Mouse (Mus musculus): Measurements from ENCODE around the gene Olfr1214.

DNA sequence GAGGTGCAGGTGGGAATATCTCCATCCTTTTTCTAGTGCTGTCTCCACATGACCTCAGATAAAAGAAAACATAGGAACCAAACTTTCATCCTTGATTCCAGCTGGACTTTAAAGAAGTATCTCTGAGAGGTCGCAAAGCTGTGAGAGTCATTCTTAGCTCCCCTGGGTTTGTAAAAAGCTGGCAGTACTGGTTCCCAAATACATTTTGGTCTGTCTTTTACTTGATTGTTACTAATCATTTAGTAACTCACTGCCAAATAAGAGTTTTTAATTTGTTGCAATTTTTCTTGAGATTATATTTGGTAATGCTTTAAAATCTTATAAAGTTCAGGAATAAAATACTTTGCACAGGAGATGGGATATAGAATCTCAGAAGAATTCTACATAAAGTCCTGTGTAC, 54.4 kb downstream of the Olfr1214 start, which contains the start of gene Olfr1211:
- TF ChIP-seq CTCF (IDR thresholded peaks at IDR 0.05; ENCODE audit: low read depth, low read length), result no peak
- no peak for TF ChIP-seq POLR2A (IDR thresholded peaks at IDR 0.05; ENCODE audit: borderline replicate concordance, low read depth, low read length)
